Mouse (Mus musculus) limb, embryonic 15.5 days (tissue): ENCODE results near the gene Sec31b. TPM values are rescaled to one million over a fixed set of nuclear protein-coding genes. Genes with fewer than 3 reads are reported as not detected.

Experiments
- ATAC-seq: fragments of 200-750 bp; cut with Nextera tagmentation; 2 replicates; pipeline ENCODE4 v1.8.0; 2017; ENCODE audit warnings: low read depth, moderate TSS enrichment; ENCODE audit not compliant: insufficient number of reproducible peaks, low FRiP score, low TSS enrichment
- H3K27ac ChIP-seq: fragments of 300-500 bp; sonication (generic); 2 replicates; pipeline ENCODE4 v1.5.1; 2015; ENCODE audit warnings: moderate library complexity, mild to moderate bottlenecking, inconsistent platforms
- H3K27me3 ChIP-seq: fragments of 300-500 bp; sonication (generic); 2 replicates; pipeline ENCODE4 v1.6.1; 2015; ENCODE audit warnings: inconsistent platforms
- H3K36me3 ChIP-seq: fragments of 300-500 bp; sonication (generic); 2 replicates; pipeline ENCODE4 v1.6.1; 2015; ENCODE audit warnings: inconsistent platforms
- H3K4me1 ChIP-seq: fragments of 300-500 bp; sonication (generic); 2 replicates; pipeline ENCODE4 v1.6.1; 2015; ENCODE audit warnings: inconsistent platforms
- H3K4me2 ChIP-seq: fragments of 300-500 bp; sonication (generic); 2 replicates; pipeline ENCODE4 v1.6.1; 2015; ENCODE audit warnings: mild to moderate bottlenecking, inconsistent platforms
- H3K4me3 ChIP-seq: fragments of 300-500 bp; sonication (generic); 2 replicates; pipeline ENCODE4 v1.5.1; 2015; ENCODE audit warnings: mild to moderate bottlenecking, inconsistent platforms
- H3K9ac ChIP-seq: fragments of 300-500 bp; sonication (generic); 2 replicates; pipeline ENCODE4 v1.6.1; 2015; ENCODE audit warnings: inconsistent platforms
- H3K9me3 ChIP-seq: fragments of 300-500 bp; sonication (generic); 2 replicates; pipeline ENCODE4 v1.6.1; 2016; ENCODE audit warnings: inconsistent platforms
- WGBS: fragments of 180-500 bp; shearing (Covaris S2); methylation state at CpG from one replicate; pipeline ENCODE4 v1.1.7; 2015; 5-methylcytosine and 5-hydroxymethylcytosine counted together
- polyA plus RNA-seq: library from polyadenylated mRNA; unstranded; fragments of >200 nt; fragmentation: Nextera tagmentation; extraction: Ambion mirVana; gene quantifications from 2 replicates; pipeline ENCODE4 v1.2.1, GENCODE M21; 2015

The Sec31b gene
- 0.35 and 0.42 TPM in 2 replicates for polyA plus RNA-seq

DNA sequence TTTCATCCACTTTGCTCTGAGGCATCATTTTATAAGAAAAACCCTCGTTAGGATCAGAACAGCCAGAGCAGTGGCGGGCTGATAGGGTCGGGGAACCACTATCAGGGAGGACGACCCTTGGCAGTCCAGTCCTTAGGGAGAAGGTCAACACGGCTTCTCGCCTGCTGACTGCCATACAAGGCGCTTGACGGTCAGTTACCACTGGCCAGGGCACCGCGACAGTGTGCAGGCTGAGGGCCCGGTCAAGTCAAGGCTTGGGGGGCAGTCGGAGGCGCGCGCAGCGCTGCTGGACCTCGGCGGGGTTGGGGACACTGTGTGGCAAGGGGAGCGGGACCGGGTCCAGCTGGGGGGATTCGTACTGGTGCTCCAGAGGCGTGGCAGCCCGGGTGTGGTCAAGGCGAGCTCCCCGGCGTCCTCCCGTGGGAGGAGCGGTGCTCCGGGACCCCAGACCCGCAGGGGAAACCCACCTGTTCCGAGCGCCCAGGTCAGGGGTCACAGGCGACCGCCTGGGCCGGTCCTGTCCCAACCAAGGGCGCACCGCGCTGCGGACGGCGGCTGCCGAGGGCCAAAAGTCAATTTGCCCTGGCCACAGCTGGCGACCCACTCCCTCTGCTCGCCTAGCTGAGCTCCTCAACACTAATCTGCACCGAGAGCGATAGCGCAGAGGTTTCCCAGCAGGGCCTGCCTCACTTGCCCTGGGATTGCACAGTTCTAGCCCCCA, at the start of gene Sec31b:
Gene Sec31b (minus strand): TSS at position 544 of the 721 bp plus-strand sequence.
- no peaks in the 10 kb centered on the region for H3K9me3 ChIP-seq
- ATAC-seq = no peak
- H3K27ac ChIP-seq = no peak within 1 kb of the TSS
- peaks cover 28% of the 10 kb centered on the region for H3K36me3 ChIP-seq
- WGBS = 2% methylated on average over 45 of the region's 47 CpGs
- H3K4me1 ChIP-seq = peaks cover 8% of the 10 kb centered on the region
- peak within 1 kb of the TSS; percentile 59 for H3K4me2 ChIP-seq
- peaks cover 22% of the 10 kb centered on the region for H3K27me3 ChIP-seq
- H3K4me3 ChIP-seq = peak within 1 kb of the TSS; percentile 43
- no peak within 1 kb of the TSS for H3K9ac ChIP-seq

- H3K27me3 ChIP-seq = peaks cover 3% of the 10 kb centered on the region; the same call in 1 of the 2 replicates
- no peak for ATAC-seq
- no peaks in the 10 kb centered on the region for H3K36me3 ChIP-seq
- H3K9ac ChIP-seq = no peak overlapping the region
- H3K9me3 ChIP-seq = no peaks in the 10 kb centered on the region
- H3K4me3 ChIP-seq = no peak overlapping the region
- H3K4me1 ChIP-seq = no peaks in the 10 kb centered on the region
- WGBS = 94% methylated on average over 14 of the region's 14 CpGs
- no peak overlapping the region for H3K4me2 ChIP-seq
- no peak overlapping the region for H3K27ac ChIP-seq
These were observed 48.5 kb upstream of the Sec31b start for GRCm38 (mm10) chr19:44594180-44594579.

- Histone ChIP-seq H3K27me3 (peaks cover 10% of the 10 kb centered on the region; the same call in 1 of the 2 replicates), H3K9me3 (no peaks in the 10 kb centered on the region), H3K4me1 (no peaks in the 10 kb centered on the region), H3K4me2 (no peak overlapping the region), H3K4me3 (no peak overlapping the region), H3K36me3 (no peaks in the 10 kb centered on the region), H3K9ac (no peak overlapping the region), H3K27ac (no peak overlapping the region)
- 78% methylated on average over 6 of the region's 6 CpGs for WGBS
- no peak for ATAC-seq
These were observed 46.0 kb upstream of the Sec31b start for GRCm38 (mm10) chr19:44591638-44592037.

DNA sequence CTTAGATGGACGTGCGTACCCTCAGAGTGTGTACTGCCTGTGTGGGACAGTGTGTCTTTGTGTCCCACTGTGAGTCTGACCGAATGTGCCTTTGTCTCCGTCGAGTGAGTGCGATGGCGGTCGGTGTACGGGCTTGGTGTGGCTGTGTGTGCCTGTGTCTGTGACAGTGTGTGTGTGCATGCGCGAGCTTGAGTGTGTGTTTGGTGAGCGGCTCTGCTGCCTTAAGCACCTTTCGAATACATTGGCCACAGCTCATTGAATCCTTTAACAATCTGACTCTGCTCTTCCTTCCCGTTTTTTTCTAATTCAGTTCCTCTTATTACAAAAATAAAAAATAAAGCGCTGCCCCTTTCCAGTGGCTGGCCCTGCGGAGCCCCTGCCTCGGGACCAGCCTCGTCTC, 45.3 kb upstream of the Sec31b start:
- H3K27ac ChIP-seq = no peak overlapping the region
- H3K36me3 ChIP-seq = no peaks in the 10 kb centered on the region
- ATAC-seq = no peak
- H3K9ac ChIP-seq = no peak overlapping the region
- no peaks in the 10 kb centered on the region for H3K9me3 ChIP-seq
- no peak overlapping the region for H3K4me3 ChIP-seq
- WGBS = 88% methylated on average over 18 of the region's 18 CpGs
- H3K4me2 ChIP-seq = no peak overlapping the region
- peaks cover 17% of the 10 kb centered on the region; the same call in 1 of the 2 replicates for H3K27me3 ChIP-seq
- no peaks in the 10 kb centered on the region for H3K4me1 ChIP-seq

GRCm38 (mm10) chr19:44589591-44590223, 44.0 kb upstream of the Sec31b start:
- H3K27me3 ChIP-seq = peaks cover 27% of the 10 kb centered on the region; the same call in 1 of the 2 replicates
- no peak overlapping the region for H3K4me3 ChIP-seq
- ATAC-seq = no peak
- H3K27ac ChIP-seq = no peak overlapping the region
- 39% methylated on average over 7 of the region's 7 CpGs for WGBS
- no peaks in the 10 kb centered on the region for H3K36me3 ChIP-seq
- H3K9me3 ChIP-seq = no peaks in the 10 kb centered on the region
- H3K4me1 ChIP-seq = no peaks in the 10 kb centered on the region
- H3K9ac ChIP-seq = no peak overlapping the region
- H3K4me2 ChIP-seq = no peak overlapping the region

DNA sequence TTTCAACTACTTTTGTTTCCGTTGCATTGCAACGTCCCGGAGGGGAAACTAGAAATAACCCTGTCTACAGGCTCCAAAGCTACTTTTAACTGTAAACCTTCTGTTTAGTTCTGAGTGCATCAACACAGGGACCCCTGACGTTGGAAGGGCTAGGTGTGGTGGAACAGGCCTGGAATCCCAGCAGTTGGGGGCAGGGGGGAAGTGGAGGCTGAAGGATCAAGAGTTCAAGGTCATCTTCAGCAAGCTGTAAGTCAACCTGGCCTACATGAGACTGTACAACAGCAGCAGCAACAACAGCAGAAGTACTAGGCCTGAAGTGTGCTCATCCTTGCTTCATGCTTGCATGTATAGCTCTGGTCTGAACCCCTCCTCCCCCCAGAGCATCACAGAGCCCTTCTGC, 42.4 kb upstream of the Sec31b start:
- H3K9me3 ChIP-seq = no peaks in the 10 kb centered on the region
- 41% methylated on average over 4 of the region's 4 CpGs for WGBS
- no peaks in the 10 kb centered on the region for H3K36me3 ChIP-seq
- H3K4me3 ChIP-seq = no peak overlapping the region
- H3K4me2 ChIP-seq = no peak overlapping the region
- H3K27me3 ChIP-seq = peaks cover 43% of the 10 kb centered on the region
- no peak overlapping the region for H3K9ac ChIP-seq
- no peak overlapping the region for H3K27ac ChIP-seq
- ATAC-seq = no peak
- no peaks in the 10 kb centered on the region for H3K4me1 ChIP-seq

GRCm38 (mm10) chr19:44582638-44583309, 37.1 kb upstream of the Sec31b start:
- Histone ChIP-seq H3K27ac (no peak overlapping the region), H3K4me3 (no peak overlapping the region), H3K9me3 (no peaks in the 10 kb centered on the region), H3K4me2 (no peak overlapping the region), H3K27me3 (peaks cover 43% of the 10 kb centered on the region), H3K9ac (no peak overlapping the region), H3K36me3 (no peaks in the 10 kb centered on the region), H3K4me1 (no peaks in the 10 kb centered on the region)
- WGBS = 33% methylated on average over 9 of the region's 9 CpGs
- ATAC-seq = peak; percentile 64

DNA sequence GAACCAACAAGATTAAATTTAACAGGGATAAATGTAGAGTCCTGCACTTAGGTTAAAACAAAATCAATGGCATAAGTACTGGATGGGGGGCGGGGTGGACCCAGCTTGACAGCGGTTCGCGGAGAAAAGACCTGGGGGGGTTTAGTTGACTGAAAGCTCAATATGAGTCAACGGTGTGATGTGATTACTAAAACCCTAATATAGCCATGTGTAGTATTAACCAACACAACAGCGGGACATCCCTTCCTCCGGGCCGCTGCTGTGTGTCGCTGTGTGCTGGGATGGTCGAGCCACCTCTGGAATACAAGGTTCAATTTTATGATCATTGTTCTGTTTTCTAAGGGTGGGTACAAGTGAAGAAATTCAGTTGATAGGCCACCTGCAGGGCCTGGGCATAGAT, 36.4 kb upstream of the Sec31b start:
- Histone ChIP-seq H3K27ac (no peak overlapping the region), H3K4me2 (no peak overlapping the region), H3K27me3 (peaks cover 39% of the 10 kb centered on the region), H3K9ac (no peak overlapping the region), H3K9me3 (no peaks in the 10 kb centered on the region), H3K36me3 (no peaks in the 10 kb centered on the region), H3K4me1 (no peaks in the 10 kb centered on the region), H3K4me3 (no peak overlapping the region)
- no peak for ATAC-seq
- 85% methylated on average over 10 of the region's 10 CpGs for WGBS

DNA sequence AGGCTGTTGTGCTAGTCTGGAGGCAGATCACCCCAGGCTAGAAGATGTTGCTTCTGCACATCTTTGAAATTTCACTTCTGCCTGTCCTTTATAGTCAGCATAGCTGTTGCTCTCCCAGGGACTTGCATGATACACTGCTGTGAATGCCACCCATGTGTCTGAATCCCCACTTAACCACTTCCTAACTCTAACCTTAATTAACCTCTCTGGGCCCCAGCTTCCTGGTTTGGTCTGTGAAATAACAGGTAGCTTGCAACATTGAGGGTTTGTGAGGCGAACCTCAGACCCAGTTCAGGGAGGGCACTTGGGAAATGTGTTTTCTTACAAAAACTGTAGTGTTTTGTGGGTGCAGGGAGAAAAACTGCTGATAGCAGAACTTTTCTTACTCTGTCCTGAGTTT, 32.4 kb upstream of the Sec31b start:
- Histone ChIP-seq H3K27ac (no peak overlapping the region), H3K4me2 (no peak overlapping the region), H3K4me1 (no peaks in the 10 kb centered on the region), H3K9ac (no peak overlapping the region), H3K27me3 (peaks cover 4% of the 10 kb centered on the region; the same call in 1 of the 2 replicates), H3K36me3 (peaks cover 28% of the 10 kb centered on the region), H3K4me3 (no peak overlapping the region), H3K9me3 (no peaks in the 10 kb centered on the region)
- WGBS = 72% methylated on average over 1 of the region's 1 CpGs
- no peak for ATAC-seq

- H3K36me3 ChIP-seq = peaks cover 45% of the 10 kb centered on the region
- H3K4me2 ChIP-seq = no peak overlapping the region
- no peak overlapping the region for H3K4me3 ChIP-seq
- no peak overlapping the region for H3K9ac ChIP-seq
- no peak for ATAC-seq
- no peaks in the 10 kb centered on the region for H3K4me1 ChIP-seq
- no peak overlapping the region for H3K27ac ChIP-seq
- H3K9me3 ChIP-seq = no peaks in the 10 kb centered on the region
- WGBS = 59% methylated on average over 7 of the region's 7 CpGs
- H3K27me3 ChIP-seq = peaks cover 3% of the 10 kb centered on the region; the same call in 1 of the 2 replicates
These were observed 30.6 kb upstream of the Sec31b start for GRCm38 (mm10) chr19:44576275-44576674.

GRCm38 (mm10) chr19:44567763-44568162, 22.1 kb upstream of the Sec31b start:
- WGBS = 90% methylated on average over 3 of the region's 3 CpGs
- no peak overlapping the region for H3K4me2 ChIP-seq
- no peak for ATAC-seq

DNA sequence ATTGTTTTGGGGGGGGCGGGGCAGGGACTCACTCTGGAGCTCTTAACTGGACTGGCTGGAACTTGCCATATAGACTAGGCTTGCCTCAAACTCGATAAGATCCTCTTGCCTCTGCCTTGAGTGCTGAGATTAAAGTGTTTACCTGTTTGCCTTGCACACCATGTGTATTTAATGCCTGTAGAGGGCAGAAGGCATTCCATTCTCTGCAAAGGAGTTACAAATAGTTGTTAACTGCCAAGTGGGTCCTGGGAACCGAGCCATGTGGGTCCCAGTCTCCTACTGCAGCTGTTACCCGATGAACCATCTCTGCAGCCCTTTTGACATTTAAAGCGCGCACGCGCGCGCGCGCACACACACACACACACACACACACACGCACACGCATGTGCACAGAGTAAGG, 18.3 kb upstream of the Sec31b start:
- Histone ChIP-seq H3K36me3 (peaks cover 39% of the 10 kb centered on the region), H3K4me1 (peaks cover 24% of the 10 kb centered on the region), H3K27ac (0 out of 2 replicates have a peak overlapping the region, but pooled peaks have one; percentile 22), H3K9ac (no peak overlapping the region), H3K4me3 (peak overlapping the region; percentile 81), H3K27me3 (no peaks in the 10 kb centered on the region), H3K4me2 (peak overlapping the region; percentile 70), H3K9me3 (no peaks in the 10 kb centered on the region)
- no peak for ATAC-seq
- 85% methylated on average over 14 of the region's 14 CpGs for WGBS

More at GRCm38 (mm10) chr19:44567763-44568162, 22.1 kb upstream of the Sec31b start:
- H3K9me3 ChIP-seq = no peaks in the 10 kb centered on the region
- peaks cover 24% of the 10 kb centered on the region for H3K4me1 ChIP-seq
- no peaks in the 10 kb centered on the region for H3K27me3 ChIP-seq
- H3K27ac ChIP-seq = no peak overlapping the region
- peaks cover 74% of the 10 kb centered on the region for H3K36me3 ChIP-seq
- no peak overlapping the region for H3K4me3 ChIP-seq
- H3K9ac ChIP-seq = no peak overlapping the region
